Mouse (Mus musculus) B cell, adult 2 months (primary cell): ENCODE results near the gene Pakap.

ENCODE experiments used
- DNase-seq, 2 experiments: peaks; one replicate each; pipeline ENCODE4 v3.0.0; 2022

The Pakap gene

DNA sequence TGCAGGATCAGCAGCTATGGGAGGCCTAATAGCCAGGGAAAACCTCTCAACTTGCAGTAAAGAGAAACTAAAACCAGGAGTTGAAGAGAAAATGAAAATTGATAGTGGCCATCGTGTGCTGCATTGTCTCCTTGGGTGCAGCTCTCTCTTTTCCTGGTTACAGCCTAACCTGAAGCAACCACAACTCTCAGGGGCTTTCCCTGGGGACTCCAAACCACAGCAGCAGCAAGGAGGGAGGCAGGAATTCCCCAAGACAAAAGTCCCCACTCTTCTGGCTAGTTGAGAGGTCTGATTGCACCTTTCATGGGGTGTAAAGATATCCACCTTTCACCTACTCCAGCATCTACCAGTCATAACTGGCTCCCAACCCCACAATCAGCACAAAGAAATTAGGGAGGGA, 157.6 kb downstream of the Pakap start:
- DNase-seq = peak in 1 of 2 experiments; percentile 8

DNA sequence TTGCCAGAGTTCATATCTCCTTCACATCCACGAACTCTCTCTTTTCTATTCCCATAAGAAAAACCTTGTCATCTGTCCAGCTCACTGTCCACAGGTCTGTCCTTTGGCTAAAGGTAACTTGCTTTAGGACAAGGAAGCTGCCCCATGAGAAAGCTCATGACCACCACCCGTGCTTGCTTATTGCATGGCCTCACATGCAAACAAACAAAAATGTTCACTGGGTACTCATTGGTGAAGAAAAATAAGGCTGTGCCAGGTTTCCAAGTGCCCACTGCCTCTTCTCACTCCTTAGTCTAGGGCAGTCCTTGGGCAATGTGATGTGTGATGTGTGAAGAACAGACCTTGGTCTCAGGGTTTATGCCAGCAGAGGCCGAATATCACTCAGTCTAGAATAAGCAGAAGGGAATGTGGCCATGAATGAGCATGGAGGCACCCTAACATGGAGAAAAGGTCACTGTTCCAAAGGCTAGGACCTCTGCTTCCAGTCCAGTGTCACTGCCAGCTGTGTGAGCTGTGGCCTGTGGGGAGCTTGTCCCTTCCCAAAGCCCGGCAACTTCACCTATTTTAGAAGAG, 160.7 kb downstream of the Pakap start:
- no peak for DNase-seq

DNA sequence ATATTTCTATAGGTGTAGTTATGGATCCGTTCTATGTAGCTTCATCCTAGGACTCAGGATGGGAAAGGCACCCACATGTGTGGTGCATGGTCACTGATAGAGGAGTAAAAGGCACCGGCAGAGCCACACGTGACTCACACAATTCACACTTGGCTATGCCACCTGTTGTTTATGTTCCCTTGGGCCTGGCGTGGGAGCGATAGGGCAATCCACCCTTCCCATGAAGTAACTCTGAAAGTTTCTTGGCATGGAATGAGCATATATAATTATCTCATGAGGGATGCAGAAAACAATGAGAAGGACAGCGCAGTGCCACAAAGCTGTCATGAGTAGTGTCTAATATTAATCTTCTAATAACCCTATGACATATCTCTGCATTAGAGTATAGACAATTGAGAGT, 162.1 kb downstream of the Pakap start:
- DNase-seq = no peak

DNA sequence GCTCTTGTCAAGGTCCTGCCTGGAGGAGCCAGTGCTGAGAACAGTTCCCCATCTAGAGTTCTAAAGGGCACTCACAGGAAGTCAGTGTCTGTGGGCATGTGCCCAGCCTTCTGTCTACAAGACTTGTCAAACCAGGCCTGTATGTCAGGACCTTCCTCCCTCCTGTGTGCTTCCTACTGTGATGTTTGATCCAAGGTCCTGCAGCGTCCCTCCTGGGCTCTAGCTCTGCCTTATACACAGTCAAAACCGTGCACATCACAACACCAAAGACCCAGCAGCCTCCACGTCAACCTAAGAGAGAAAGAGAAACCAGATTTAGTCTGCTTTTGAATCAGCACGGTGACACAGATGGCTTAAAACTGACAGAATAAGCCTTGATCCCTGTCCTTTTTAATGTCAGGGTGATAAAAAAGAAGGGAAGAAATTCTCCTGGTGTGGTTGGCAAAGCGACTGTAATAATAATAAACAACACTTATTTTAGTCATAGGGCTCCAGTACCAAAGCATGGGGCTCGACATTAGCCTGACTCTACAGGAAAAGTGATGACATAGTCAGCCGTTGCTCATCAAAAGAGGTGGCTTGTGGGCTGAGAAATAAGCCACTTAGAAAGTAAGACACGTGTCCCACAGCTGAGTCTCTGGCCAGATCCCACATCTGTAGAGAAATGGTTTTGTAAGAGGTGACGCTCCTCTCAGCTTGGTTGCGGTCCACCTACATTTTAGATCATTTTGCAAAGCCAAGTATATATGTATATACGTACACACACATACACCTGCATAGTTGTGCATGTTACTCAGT, 163.0 kb downstream of the Pakap start:
- peak; percentile 20 to 31 for DNase-seq

DNA sequence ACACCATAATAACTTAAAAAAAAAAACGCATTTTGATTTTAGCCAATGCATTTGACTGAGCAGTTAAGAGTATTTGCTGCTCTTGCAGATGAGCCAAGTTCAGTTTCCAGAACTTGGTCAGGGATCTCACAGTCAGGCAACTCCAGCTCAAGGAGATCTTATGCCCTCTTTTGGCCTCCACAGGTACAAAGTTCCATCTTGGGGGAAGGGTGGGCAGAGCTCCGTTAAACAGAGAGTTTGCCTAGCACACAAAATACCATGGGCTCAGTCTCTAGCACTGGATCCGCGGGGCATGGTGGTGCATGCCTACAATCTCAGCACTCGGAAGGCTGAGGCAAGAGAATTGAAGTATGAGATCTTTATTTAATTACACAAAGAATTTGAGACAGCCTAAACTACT, 164.4 kb downstream of the Pakap start:
- DNase-seq = no peak

DNA sequence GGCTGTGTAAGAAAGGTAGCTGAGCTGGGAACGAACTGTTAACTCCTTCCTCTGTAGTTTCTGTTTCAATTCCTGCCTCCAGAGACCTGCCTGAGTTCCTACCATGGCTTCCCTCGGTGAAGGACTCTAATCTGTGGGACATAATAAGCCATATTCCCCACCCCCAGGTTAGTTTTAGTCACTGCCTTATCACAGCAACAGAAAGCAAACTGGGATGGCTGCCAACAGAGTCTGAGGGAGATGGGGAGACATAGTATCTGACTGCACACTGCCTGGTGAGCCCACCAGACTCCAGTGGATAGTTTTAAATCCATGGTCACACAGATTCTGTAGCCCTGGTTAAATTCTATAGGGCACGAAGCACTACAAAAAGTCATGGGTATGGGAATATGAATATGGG, 165.5 kb downstream of the Pakap start:
- no peak for DNase-seq

DNA sequence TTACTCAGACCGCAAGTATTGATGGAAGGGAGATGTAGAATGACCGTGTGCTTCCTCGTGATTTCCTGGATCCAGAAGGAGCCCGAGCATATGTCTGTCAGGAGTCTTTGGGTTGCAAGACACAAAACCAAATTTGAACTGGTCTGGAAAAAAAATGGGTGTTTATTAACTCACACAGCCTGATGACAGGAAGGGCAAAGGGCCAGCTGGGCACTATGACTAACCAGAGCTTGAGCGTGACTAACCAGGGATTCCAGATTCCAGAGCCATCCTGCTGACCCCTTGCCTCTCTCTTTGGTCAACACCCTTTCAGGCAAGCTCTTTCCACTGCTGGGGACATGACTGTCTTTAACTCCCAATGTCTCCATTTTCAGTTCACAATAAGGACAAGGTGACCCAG, 167.4 kb downstream of the Pakap start:
- DNase-seq = no peak

DNA sequence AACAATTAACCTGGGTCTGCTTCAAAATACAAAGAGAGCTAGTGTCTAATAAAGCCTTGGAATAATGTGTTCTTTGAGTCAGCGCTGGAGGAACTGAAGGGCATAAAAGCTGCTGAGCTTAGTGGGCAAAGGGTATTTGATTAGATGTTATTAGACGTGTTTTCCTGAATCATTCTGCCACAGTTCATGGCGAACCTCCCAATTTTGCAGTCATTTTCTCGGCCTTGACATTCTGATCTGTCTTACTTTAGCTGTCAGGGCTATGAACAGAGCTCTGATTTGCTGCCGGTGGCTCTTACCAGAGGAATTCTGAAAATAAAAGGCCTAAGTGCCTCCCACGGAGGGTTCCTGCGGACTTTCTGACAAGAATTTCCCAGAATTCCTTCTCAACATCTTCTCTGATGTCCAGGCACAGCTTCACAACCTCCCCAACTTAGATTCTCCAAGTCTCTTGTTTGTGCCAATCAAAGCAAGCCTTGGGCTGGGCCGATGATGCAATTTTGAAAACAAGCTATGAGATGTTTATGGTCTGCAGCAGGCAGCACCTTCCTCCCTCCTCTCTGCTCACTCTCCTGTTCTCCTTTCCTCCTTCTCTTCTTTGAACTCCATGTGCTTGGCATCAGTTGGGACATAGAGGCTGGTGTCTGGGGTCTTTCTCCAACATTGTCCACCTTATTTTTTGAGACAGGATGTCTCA, 171.0 kb downstream of the Pakap start:
- no peak for DNase-seq

DNA sequence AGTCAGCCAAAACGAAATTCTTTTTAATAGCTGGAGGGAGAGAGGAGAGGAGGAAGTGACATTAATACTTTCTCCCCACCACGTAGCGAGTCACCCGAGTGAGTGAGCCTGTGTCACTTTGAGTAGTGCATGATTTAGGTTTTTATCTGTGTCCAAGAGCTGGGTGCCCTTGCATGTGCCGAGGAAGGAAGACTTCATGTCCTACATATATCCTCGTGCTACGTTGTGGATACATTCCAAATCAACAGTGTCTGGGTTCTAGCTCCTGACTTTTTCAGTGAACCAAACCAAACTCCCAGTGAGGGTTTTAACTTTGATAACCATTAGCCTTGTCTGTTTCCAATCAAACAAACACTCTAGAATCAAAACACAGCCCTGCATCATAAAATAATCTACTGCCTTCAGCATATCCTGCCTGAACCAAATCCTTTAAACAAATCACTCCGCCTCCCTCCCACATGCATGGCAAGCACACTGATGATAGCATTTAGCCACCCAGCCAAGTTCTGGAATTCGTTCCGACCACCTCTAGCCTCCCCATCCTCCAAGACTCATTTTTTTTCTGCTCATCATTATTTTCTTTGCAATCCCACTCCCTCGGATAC, 175.4 kb downstream of the Pakap start:
- no peak for DNase-seq

DNA sequence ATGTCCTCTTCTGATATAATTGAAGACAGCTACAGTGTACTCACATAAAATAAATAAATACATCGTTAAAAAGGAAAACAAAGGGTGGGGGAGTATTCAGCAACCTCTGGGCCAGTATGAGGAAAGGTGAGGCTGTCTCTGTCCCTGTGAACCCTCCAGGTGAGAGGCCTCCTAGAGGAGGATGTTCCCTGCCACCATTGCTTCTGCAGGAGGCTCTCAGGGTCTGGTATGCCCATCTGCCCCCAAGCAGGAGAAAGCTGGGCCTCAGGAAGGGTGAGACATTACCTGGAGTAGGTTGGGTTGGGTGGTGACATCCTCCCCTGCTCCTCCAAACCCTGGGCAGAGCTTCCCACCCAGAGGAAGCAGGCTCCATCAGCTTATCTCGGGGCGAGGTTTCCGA, 182.7 kb downstream of the Pakap start:
- no peak for DNase-seq

DNA sequence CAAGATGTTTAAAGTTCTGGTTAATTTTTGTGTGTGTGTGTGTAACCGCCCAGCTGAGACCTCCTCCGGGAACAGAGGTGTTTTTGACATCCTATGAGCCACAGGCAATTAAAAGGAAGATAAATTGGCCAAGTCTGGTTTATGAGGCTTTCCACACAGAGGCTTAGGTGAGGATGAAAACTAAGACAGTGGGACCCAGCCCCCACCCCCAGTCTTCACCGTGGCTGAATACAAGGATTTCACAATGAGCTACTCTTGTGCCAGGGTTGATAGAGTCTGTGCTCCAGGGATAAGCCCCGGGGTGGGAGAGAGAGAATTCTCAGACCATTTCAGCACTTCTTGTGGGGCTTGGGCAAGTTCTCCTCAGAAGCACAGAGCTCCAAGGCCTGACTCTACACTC, 183.1 kb downstream of the Pakap start:
- DNase-seq = no peak

DNA sequence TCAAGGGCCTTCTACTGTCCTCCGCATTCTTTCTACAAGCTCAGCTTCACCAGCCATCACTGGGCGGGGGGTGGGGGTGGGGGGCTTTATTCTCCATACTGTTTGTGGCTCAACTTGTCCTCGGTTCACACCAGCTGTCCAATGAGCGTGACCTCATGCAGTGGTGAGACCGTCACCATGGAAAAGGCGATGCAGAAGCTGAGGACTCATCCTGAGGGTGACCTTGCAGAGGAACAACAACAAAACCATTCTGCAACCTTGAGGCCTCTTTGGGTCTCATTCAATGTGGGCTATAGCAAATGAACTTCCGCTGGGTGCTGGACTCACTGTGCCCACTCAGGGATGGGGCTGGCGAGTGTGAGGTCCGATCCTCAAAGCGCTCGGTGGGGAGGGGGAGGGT, 183.6 kb downstream of the Pakap start:
- no peak for DNase-seq

DNA sequence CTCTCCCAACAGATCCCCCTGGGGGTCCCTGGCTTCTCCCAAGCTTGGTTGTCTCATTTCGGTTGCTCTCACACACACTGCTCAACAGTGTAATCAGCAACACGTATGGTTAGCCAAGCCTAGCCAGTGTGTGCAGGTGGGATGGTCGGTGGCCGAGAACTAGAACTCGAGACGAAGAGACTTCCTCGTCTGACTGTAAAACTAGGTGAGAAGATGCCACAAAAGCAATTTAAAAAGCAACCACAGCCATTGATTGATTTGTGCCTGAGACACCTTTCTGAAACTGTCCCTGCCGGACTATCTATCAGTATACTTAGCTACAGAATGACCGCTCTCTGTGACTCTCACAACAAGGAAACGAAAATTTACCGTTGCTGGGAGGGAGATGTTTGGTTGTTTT, 187.1 kb downstream of the Pakap start:
- DNase-seq = peak; percentile 55 to 56

DNA sequence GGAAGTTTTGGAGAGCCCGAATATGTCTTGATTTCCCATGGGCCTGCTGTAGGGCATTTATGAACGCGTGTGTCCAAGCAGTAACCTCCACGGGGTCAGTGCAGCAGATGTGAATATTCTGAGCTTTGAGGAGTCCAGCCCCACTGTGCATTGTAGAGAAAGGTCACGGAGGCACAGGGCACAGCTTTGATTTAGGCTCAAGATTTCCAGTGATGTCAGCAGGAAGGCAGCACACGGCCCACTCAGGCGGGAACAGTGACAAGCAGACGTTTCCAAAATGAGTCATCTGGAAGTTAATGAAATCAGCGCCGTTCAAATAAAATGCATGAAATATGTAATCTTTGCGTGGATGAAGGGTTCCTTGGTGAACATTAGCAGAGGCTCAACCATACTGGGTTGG, 190.0 kb downstream of the Pakap start:
- no peak for DNase-seq

DNA sequence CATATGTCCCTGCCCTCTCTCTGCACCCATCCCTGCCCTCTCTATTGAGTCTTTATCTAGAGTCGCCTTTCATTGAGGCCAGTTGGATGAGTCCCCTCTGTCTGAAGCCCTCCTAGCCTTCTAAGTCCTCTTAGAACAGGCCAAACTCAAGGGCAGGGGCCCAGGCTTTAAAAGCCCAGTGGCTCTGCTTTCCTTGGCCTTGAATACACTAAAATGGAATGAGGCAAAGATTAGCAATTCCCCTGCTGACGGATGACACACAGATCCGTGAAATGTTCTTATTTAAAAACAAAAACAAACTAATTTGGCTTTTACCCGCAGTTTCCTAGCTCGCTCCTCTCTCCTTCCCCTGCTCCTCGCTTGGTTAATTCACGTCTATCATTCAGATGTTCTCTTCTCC, 194.4 kb downstream of the Pakap start:
- DNase-seq = no peak

DNA sequence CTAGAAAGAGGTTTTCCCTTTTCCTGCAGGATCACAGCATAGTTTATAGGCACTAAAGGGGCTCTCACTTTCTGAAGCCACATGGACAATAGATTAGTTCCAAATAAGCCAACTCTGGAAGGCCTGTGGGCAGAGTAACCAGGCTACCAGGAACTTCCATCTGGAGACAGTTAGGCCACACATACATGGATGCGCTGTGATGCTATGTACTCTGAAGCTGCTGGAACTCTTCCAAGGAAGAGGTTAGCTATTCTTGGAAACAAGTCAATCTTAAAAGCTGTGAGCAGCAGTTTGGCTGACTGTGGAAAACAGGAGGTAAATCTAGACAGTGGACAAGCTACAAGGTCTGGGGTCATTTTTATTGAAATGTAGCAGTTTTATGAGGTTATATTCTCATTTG, 196.4 kb downstream of the Pakap start:
- no peak for DNase-seq

DNA sequence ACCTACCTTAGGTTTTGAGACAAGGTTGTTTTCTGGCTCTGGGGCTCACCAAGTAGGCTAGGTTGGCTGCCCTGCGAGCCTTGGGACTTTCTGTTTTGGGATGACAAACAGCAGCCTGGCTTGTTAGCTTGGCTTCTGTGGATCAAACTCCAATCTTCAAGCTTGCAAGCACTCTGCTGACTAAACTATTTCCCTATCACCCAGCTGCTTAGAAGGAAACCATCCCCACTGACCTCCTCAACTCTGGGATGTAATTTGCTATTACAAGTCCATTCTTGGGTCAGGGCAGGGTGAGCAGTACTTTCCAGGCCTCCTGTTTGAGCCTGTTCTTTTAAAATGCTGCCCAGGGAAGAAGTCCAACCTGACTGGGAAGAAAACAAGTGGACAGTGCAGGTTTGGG, 196.9 kb downstream of the Pakap start:
- DNase-seq = no peak

DNA sequence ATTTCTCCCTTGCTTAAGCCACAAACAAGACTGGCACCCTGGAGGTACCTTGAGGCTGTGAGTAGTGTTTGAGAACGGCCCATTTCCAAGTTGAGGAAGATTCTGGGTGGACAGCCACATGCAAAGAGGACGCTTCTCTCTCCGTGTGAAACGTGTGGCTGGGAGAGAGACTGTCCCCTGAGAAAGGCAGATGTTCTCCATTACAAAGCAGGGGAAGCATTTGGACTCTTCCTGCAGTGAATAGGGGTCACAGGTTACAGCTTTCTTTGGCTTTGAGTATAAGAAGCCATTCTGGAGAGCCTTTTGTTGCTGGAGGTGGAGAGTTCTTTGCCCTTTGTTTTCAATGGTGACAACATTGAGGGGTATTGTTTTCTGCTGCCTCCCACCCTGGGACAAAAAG, 197.8 kb downstream of the Pakap start:
- DNase-seq = no peak

DNA sequence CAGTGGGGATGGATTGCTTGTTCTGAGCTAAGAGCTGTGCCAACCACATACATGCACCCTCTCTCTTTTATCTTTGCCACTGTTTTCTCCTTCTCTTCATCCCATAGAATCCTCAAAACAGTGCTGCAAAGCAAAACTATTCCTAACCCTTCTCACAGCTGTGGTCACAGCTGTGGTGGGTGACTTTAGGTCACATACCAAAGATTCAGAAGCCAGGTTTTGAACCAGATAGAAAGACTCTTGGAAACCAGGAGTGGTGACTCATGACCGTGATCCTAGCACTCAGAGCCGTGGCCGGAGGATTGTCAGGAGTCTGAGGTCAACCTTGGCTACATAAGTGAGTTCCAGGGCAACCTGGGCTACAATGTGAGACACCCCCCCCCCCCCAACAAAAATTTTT, 201.0 kb downstream of the Pakap start:
- DNase-seq = no peak

DNA sequence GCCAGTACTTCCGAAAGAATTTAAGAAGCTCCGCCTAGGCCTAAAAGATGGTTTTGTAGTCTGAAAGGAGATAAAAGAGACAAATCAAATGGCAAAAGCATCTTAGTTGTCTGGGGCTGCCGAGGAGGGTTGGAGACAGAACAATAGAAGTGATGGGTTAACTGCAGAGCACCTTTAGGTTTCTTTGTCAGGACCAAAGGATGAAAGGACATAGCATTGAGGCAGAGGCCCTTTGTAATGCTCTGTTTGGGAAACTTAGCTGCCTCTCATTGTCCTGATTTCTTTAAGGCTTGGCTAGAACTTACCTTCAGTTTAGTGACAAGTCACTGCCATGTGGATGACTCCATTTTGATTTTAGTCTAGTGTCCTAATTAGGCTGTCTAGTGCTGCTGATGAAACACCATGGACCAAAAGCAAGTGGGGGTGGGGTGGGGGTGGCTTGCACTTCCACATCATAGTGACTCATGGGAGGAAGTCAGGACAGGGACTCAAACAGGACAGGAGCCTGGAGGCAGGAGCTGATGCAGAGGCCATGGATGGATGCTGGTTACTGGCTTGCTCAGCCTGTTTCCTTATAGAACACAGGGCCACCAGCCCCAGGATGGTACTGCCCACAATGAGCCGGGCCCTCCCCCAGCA, 202.3 kb downstream of the Pakap start:
- no peak for DNase-seq

DNA sequence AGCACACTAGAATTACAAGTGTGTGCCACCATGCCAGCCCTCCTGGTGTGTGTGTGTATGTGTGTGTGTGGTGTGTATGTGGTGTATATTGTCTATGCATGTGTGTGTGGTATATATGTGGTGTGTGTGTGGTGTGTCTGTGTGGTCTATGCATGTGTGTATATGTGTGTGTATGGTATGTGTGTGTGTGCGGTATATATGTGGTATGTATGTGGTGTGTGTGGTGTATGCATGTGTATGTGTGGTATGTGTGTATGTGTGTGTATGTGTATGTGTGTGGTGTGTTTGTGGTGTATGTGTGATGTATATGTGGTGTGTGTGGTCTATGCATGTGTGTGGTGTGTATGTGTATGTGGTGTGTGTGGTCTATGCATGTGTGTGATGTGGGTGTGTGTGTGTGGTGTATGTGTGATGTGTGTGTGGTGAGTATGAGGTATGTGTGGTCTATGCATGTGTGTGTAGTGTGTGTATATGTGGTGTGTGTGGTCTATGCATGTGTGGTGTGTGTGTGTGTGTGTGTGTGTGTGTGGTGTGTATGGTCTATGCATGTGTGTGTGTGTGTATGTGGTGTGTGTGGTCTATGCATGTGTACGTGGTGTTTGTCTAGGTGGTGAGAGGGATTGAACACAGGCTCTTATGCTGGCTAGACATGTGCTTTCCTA, 203.7 kb downstream of the Pakap start:
- no peak for DNase-seq

DNA sequence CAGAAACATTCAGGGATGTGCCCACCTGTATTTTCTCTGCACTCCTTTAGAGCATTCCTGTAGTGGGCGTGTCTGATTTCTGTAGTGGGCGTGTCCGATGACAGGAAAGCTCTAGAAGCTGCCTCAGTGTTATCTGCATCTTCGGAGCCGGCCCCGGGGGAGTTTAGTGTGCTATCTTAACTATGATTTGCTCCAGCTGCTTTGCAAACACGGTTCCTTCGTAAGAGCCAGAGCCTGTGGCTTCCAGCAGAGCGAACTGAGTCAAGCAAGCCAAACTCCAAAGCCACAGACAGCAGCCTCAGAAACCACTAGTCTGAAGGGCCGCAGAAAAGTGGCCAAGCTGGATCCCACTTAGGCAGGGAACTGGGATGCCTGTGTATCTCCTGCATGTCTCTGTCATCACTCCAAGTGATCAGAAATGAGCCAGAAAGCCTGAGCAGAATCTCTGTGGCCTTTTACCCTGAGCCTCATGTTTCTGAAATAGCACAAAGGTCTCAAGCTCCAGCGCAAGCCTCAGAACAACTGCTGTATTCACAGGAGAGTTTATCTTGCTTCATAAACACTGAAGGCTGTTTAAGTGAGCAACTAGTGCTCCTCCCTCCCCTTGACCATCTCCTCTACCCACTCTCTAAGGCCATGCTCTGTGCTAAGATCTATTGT, 205.0 kb downstream of the Pakap start:
- DNase-seq = no peak
